Mouse (Mus musculus) urinary bladder, adult 2 months (tissue): ENCODE data around the gene Iah1. TPM values are rescaled to one million over a fixed set of nuclear protein-coding genes. Genes with fewer than 3 reads are reported as not detected.

Experiments used
- DNase-seq: peaks from one replicate; pipeline ENCODE4 v3.0.0; 2022; ENCODE audit warnings: low spot score
- polyA plus RNA-seq: library from polyadenylated mRNA; depleted of rRNA; stranded (reverse); fragments of >200 nt; gene quantifications from 2 replicates; pipeline ENCODE4 v1.2.3, GENCODE M21; 2012

Iah1 gene
- polyA plus RNA-seq, 1 experiment: 150 TPM

- no peak for DNase-seq
Measured at GRCm38 (mm10) chr12:21318143-21318895, 2.1 kb downstream of the Iah1 start.

GRCm38 (mm10) chr12:21320317-21320716 is 4.1 kb downstream of the Iah1 start:
- DNase-seq: no peak

GRCm38 (mm10) chr12:21321170-21321569 is 5.0 kb downstream of the Iah1 start:
- DNase-seq: no peak

GRCm38 (mm10) chr12:21322296-21322695 is 6.1 kb downstream of the Iah1 start:
- no peak for DNase-seq

GRCm38 (mm10) chr12:21322856-21323255 is 6.7 kb downstream of the Iah1 start:
- no peak for DNase-seq

- no peak for DNase-seq
Measured at GRCm38 (mm10) chr12:21324101-21324500, 7.9 kb downstream of the Iah1 start.

GRCm38 (mm10) chr12:21325266-21325665 is 9.1 kb downstream of the Iah1 start:
- DNase-seq: no peak

- DNase-seq: no peak
Measured at GRCm38 (mm10) chr12:21326325-21326724, 10.1 kb downstream of the Iah1 start.

GRCm38 (mm10) chr12:21329661-21330400 is 13.6 kb downstream of the Iah1 start:
- DNase-seq: no peak

- DNase-seq: no peak
Measured at GRCm38 (mm10) chr12:21330961-21331576, 14.9 kb downstream of the Iah1 start.

GRCm38 (mm10) chr12:21331711-21332110 is 15.5 kb downstream of the Iah1 start:
- no peak for DNase-seq

- no peak for DNase-seq
Measured at GRCm38 (mm10) chr12:21333021-21333420, 16.8 kb downstream of the Iah1 start.

GRCm38 (mm10) chr12:21333766-21334165 is 17.6 kb downstream of the Iah1 start:
- no peak for DNase-seq

GRCm38 (mm10) chr12:21335869-21336268 is 19.7 kb downstream of the Iah1 start:
- DNase-seq: no peak

GRCm38 (mm10) chr12:21337171-21337570 is 21.0 kb downstream of the Iah1 start:
- DNase-seq: no peak

- DNase-seq: no peak
Measured at GRCm38 (mm10) chr12:21340674-21341073, 24.5 kb downstream of the Iah1 start.

- DNase-seq: no peak
Measured at GRCm38 (mm10) chr12:21346972-21347371, 30.8 kb downstream of the Iah1 start.

- no peak for DNase-seq
Measured at GRCm38 (mm10) chr12:21350113-21350876, 34.1 kb downstream of the Iah1 start.

- no peak for DNase-seq
Measured at GRCm38 (mm10) chr12:21353681-21354080, 37.5 kb downstream of the Iah1 start.

GRCm38 (mm10) chr12:21362686-21363085 is 46.5 kb downstream of the Iah1 start:
- DNase-seq: no peak

GRCm38 (mm10) chr12:21363195-21363594 is 47.0 kb downstream of the Iah1 start:
- DNase-seq: no peak
